Mouse (Mus musculus) adrenal gland, postnatal 14 days (tissue): ENCODE results near the gene Slc8b1. TPM values are rescaled to one million over a fixed set of nuclear protein-coding genes. Genes with fewer than 3 reads are reported as not detected.

ENCODE experiments used
- DNase-seq: peaks from one replicate; pipeline ENCODE4 v3.0.0; 2021; ENCODE audit warnings: mixed read lengths
- total RNA-seq: library from RNA; stranded (reverse); gene quantifications from 2 replicates; pipeline ENCODE4 v1.2.3, GENCODE M21; 2021

Slc8b1 gene
- total RNA-seq, 1 experiment from 2014 or later: 33.5 TPM

GRCm38 (mm10) chr5:120527296-120527964, 16.5 kb downstream of the Slc8b1 start:
- no peak for DNase-seq

- DNase-seq: no peak
Measured at GRCm38 (mm10) chr5:120531631-120532030, 20.7 kb downstream of the Slc8b1 start.

- no peak for DNase-seq
Measured at GRCm38 (mm10) chr5:120534071-120534685, 23.2 kb downstream of the Slc8b1 start.

GRCm38 (mm10) chr5:120534686-120535075, 23.7 kb downstream of the Slc8b1 start:
- no peak for DNase-seq

- no peak for DNase-seq
Measured at GRCm38 (mm10) chr5:120536046-120536445, 25.1 kb downstream of the Slc8b1 start.

- no peak for DNase-seq
Measured at GRCm38 (mm10) chr5:120536632-120537031, 25.7 kb downstream of the Slc8b1 start.

- peak; percentile 63 for DNase-seq
Measured at GRCm38 (mm10) chr5:120548236-120548850, 37.4 kb downstream of the Slc8b1 start.

- DNase-seq: no peak
Measured at GRCm38 (mm10) chr5:120550137-120550536, 39.2 kb downstream of the Slc8b1 start.

GRCm38 (mm10) chr5:120550673-120551072, 39.7 kb downstream of the Slc8b1 start:
- no peak for DNase-seq

GRCm38 (mm10) chr5:120555871-120556270, 44.9 kb downstream of the Slc8b1 start:
- DNase-seq: no peak

GRCm38 (mm10) chr5:120558041-120558440, 47.1 kb downstream of the Slc8b1 start:
- DNase-seq: no peak

- DNase-seq: peak; percentile 60
Measured at GRCm38 (mm10) chr5:120558762-120559161, 47.8 kb downstream of the Slc8b1 start.

GRCm38 (mm10) chr5:120560129-120560615, 49.2 kb downstream of the Slc8b1 start:
- DNase-seq: no peak

GRCm38 (mm10) chr5:120560616-120561311, 49.8 kb downstream of the Slc8b1 start:
- DNase-seq: peak; percentile 74

- DNase-seq: peak; percentile 81
Measured at GRCm38 (mm10) chr5:120562956-120563913, 52.3 kb downstream of the Slc8b1 start.

GRCm38 (mm10) chr5:120563914-120564311, 52.9 kb downstream of the Slc8b1 start:
- DNase-seq: no peak

GRCm38 (mm10) chr5:120565171-120565905, 54.4 kb downstream of the Slc8b1 start:
- peak; percentile 51 for DNase-seq

GRCm38 (mm10) chr5:120566101-120566500, 55.1 kb downstream of the Slc8b1 start:
- peak; percentile 52 for DNase-seq

GRCm38 (mm10) chr5:120566681-120567252, 55.8 kb downstream of the Slc8b1 start:
- DNase-seq: no peak

GRCm38 (mm10) chr5:120567253-120567701, 56.3 kb downstream of the Slc8b1 start:
- DNase-seq: peak; percentile 88
